Mouse (Mus musculus) heart, adult 8-10 months (tissue): Measurements from ENCODE around the gene Eps8l2. TPM values are rescaled to one million over a fixed set of nuclear protein-coding genes. Genes with fewer than 3 reads are reported as not detected.
"Not testable (repeated sequence)": the region's sequence is repeated elsewhere in the genome, so short reads cannot be mapped to it uniquely, and the experiment has no call there.

Experiments
- DNase-seq: peaks from one replicate; pipeline ENCODE4 v3.0.0; 2022; ENCODE audit warnings: low spot score
- total RNA-seq, 4 experiments: library from RNA; stranded (reverse); gene quantifications; 2 replicates each; pipeline ENCODE4 v1.2.4; 2022

Gene Eps8l2
- total RNA-seq, 4 experiments from 2014 or later: 3.7 to 5.0 (median 3.9) TPM

- not testable (repeated sequence) for DNase-seq
Measured at GRCm38 (mm10) chr7:141407670-141408069, 69.0 kb downstream of the Eps8l2 start.

GRCm38 (mm10) chr7:141408833-141409232 is 70.2 kb downstream of the Eps8l2 start:
- peak; percentile 88 for DNase-seq

GRCm38 (mm10) chr7:141410631-141411030 is 72.0 kb downstream of the Eps8l2 start:
- DNase-seq: no peak

GRCm38 (mm10) chr7:141411667-141412066 is 73.0 kb downstream of the Eps8l2 start:
- DNase-seq: no peak

Other genes starting within 250 kb of the Eps8l2 start
- gene Sigirr, start 238.3 kb upstream of the Eps8l2 start, total RNA-seq: 1 to 10 TPM; 4.8 to 6.5 (median 5.6) TPM
- gene Ano9, start 221.1 kb upstream of the Eps8l2 start, total RNA-seq: under 1 TPM in 3 of 4 experiments, not detected in 1; 0.08 to 0.41 (median 0.14) TPM
- gene Ptdss2, start 216.5 kb upstream of the Eps8l2 start, total RNA-seq: 10 to 100 TPM; 28.0 to 35.8 (median 29.7) TPM
- gene Rnh1, start 166.0 kb upstream of the Eps8l2 start, total RNA-seq: 10 to 100 TPM; 71.3 to 75.2 (median 72.9) TPM
- gene Hras, start 144.9 kb upstream of the Eps8l2 start, total RNA-seq: 100 to 1,000 TPM in 1 of 4 experiments, 10 to 100 TPM in 3; 81.0 to 107 (median 87.7) TPM
- 1 to 10 TPM; 1.8 to 3.4 (median 3.0) TPM for gene Lrrc56, start 144.7 kb upstream of the Eps8l2 start, total RNA-seq
- gene Lmntd2, start 124.8 kb upstream of the Eps8l2 start, total RNA-seq: not detected
- gene Rassf7, start 123.0 kb upstream of the Eps8l2 start, total RNA-seq: under 1 TPM in 3 of 4 experiments, not detected in 1; 0.66 to 0.90 (median 0.73) TPM
- 10 to 100 TPM; 26.2 to 38.2 (median 31.9) TPM for gene Phrf1, start 110.1 kb upstream of the Eps8l2 start, total RNA-seq
- 1 to 10 TPM; 1.7 to 2.4 (median 2.1) TPM for gene Irf7, start 72.4 kb upstream of the Eps8l2 start, total RNA-seq
- not detected for gene Cdhr5, start 62.1 kb upstream of the Eps8l2 start, total RNA-seq
- not detected for gene Sct, start 59.7 kb upstream of the Eps8l2 start, total RNA-seq
- gene Drd4, start 46.9 kb upstream of the Eps8l2 start, total RNA-seq: not detected
- 10 to 100 TPM; 10.8 to 14.7 (median 12.7) TPM for gene Deaf1, start 11.2 kb upstream of the Eps8l2 start, total RNA-seq
- 10 to 100 TPM; 13.7 to 16.6 (median 15.5) TPM for gene Tmem80, start 11.1 kb upstream of the Eps8l2 start, total RNA-seq
- gene Taldo1, start 53.3 kb downstream of the Eps8l2 start, total RNA-seq: 100 to 1,000 TPM; 107 to 115 (median 110) TPM
- gene Gatd1, start 75.3 kb downstream of the Eps8l2 start, total RNA-seq: 10 to 100 TPM; 13.3 to 16.0 (median 14.8) TPM
- gene Cend1, start 90.6 kb downstream of the Eps8l2 start, total RNA-seq: 1 to 10 TPM in 3 of 4 experiments, under 1 TPM in 1; 0.78 to 1.7 (median 1.4) TPM
- 10 to 100 TPM; 44.3 to 76.1 (median 66.5) TPM for gene Slc25a22, start 99.0 kb downstream of the Eps8l2 start, total RNA-seq
- under 1 TPM; 0.32 to 0.62 (median 0.44) TPM for gene Pidd1, start 105.1 kb downstream of the Eps8l2 start, total RNA-seq
- 100 to 1,000 TPM; 796 to 941 (median 846) TPM for gene Rplp2, start 108.5 kb downstream of the Eps8l2 start, total RNA-seq
- 100 to 1,000 TPM; 419 to 549 (median 431) TPM for gene Pnpla2, start 116.3 kb downstream of the Eps8l2 start, total RNA-seq
- gene Cracr2b, start 122.2 kb downstream of the Eps8l2 start, total RNA-seq: 10 to 100 TPM; 17.7 to 24.2 (median 19.1) TPM
- 100 to 1,000 TPM; 331 to 351 (median 345) TPM for gene Cd151, start 128.5 kb downstream of the Eps8l2 start, total RNA-seq
- 10 to 100 TPM; 75.5 to 93.4 (median 84.3) TPM for gene Polr2l, start 136.3 kb downstream of the Eps8l2 start, total RNA-seq
- gene Tspan4, start 136.4 kb downstream of the Eps8l2 start, total RNA-seq: 10 to 100 TPM; 25.8 to 45.3 (median 42.8) TPM
- gene Chid1, start 201.0 kb downstream of the Eps8l2 start, total RNA-seq: 10 to 100 TPM; 48.2 to 55.0 (median 50.3) TPM
- gene Ap2a2, start 223.3 kb downstream of the Eps8l2 start, total RNA-seq: 10 to 100 TPM; 55.2 to 65.5 (median 61.3) TPM